Mouse (Mus musculus) liver, embryonic 14.5 days (tissue): ENCODE data around the gene Adap1.

Experiments
- CTCF ChIP-seq: IDR thresholded peaks from 2 replicates; pipeline ENCODE4 v1.5.1; 2016; ENCODE audit warnings: antibody characterized with exemption, low read depth, control low read depth
- EP300 ChIP-seq: IDR thresholded peaks from 2 replicates; pipeline ENCODE4 v1.6.1; 2016; ENCODE audit warnings: antibody characterized with exemption, low read depth

GRCm38 (mm10) chr5:139281373-139282112, 43.9 kb downstream of the Adap1 start:
- no peak for TF ChIP-seq CTCF
- TF ChIP-seq EP300, result no peak
